Mouse (Mus musculus): ENCODE results near the gene Cyb5rl.

Gene Cyb5rl

GRCm38 (mm10) chr4:107061560-107061959, 5.2 kb upstream of the Cyb5rl start:
- DNase-seq (ENCODE audit: low spot score in 2 of 2): no peak

GRCm38 (mm10) chr4:107063214-107063613, 3.6 kb upstream of the Cyb5rl start:
- DNase-seq (ENCODE audit: low spot score in 2 of 2): no peak

GRCm38 (mm10) chr4:107064394-107065098, 2.2 kb upstream of the Cyb5rl start:
- DNase-seq (ENCODE audit: low spot score in 2 of 2): no peak

GRCm38 (mm10) chr4:107067151-107067840, 508 bp downstream of the Cyb5rl start:
- DNase-seq (ENCODE audit: low spot score in 2 of 2): peak in 1 of 2 experiments; percentile 36

GRCm38 (mm10) chr4:107072343-107072742, 5.6 kb downstream of the Cyb5rl start:
- no peak for DNase-seq (ENCODE audit: low spot score in 2 of 2)

GRCm38 (mm10) chr4:107075456-107075855, 8.7 kb downstream of the Cyb5rl start:
- no peak for DNase-seq (ENCODE audit: low spot score in 2 of 2)

GRCm38 (mm10) chr4:107078894-107079293, 12.1 kb downstream of the Cyb5rl start:
- no peak for DNase-seq (ENCODE audit: low spot score in 2 of 2)

GRCm38 (mm10) chr4:107079716-107080115, 12.9 kb downstream of the Cyb5rl start:
- DNase-seq (ENCODE audit: low spot score in 2 of 2): no peak

GRCm38 (mm10) chr4:107082185-107082584, 15.4 kb downstream of the Cyb5rl start:
- DNase-seq (ENCODE audit: low spot score in 2 of 2): no peak

- DNase-seq (ENCODE audit: low spot score in 2 of 2): no peak
Measured at GRCm38 (mm10) chr4:107083126-107083525, 16.3 kb downstream of the Cyb5rl start.

- peak in 1 of 2 experiments; percentile 22 for DNase-seq (ENCODE audit: low spot score in 2 of 2)
Measured at GRCm38 (mm10) chr4:107084343-107084742, 17.6 kb downstream of the Cyb5rl start.

- DNase-seq (ENCODE audit: low spot score in 2 of 2): peak; percentile 78 to 85
Measured at GRCm38 (mm10) chr4:107084858-107085257, 18.1 kb downstream of the Cyb5rl start.

GRCm38 (mm10) chr4:107091696-107092095, 24.9 kb downstream of the Cyb5rl start:
- DNase-seq (ENCODE audit: low spot score in 2 of 2): no peak

GRCm38 (mm10) chr4:107094484-107095187, 27.8 kb downstream of the Cyb5rl start:
- no peak for DNase-seq (ENCODE audit: low spot score in 2 of 2)

- DNase-seq (ENCODE audit: low spot score in 2 of 2): no peak
Measured at GRCm38 (mm10) chr4:107096043-107096442, 29.3 kb downstream of the Cyb5rl start.

GRCm38 (mm10) chr4:107096841-107097373, 30.1 kb downstream of the Cyb5rl start, which contains the start of gene Cdcp2:
Gene Cdcp2, plus strand, starts transcription at chr4:107096891.
- no peak for DNase-seq (ENCODE audit: low spot score in 2 of 2)

- DNase-seq (ENCODE audit: low spot score in 2 of 2): no peak
Measured at GRCm38 (mm10) chr4:107097871-107098270, 31.1 kb downstream of the Cyb5rl start.

GRCm38 (mm10) chr4:107098375-107098774, 31.6 kb downstream of the Cyb5rl start:
- no peak for DNase-seq (ENCODE audit: low spot score in 2 of 2)

GRCm38 (mm10) chr4:107098791-107099525, 32.2 kb downstream of the Cyb5rl start:
- no peak for DNase-seq (ENCODE audit: low spot score in 2 of 2)

- no peak for DNase-seq (ENCODE audit: low spot score in 2 of 2)
Measured at GRCm38 (mm10) chr4:107102220-107102619, 35.4 kb downstream of the Cyb5rl start.

GRCm38 (mm10) chr4:107106777-107107176, 40.0 kb downstream of the Cyb5rl start:
- no peak for DNase-seq (ENCODE audit: low spot score in 2 of 2)
